Mouse (Mus musculus): Measurements from ENCODE around the gene Rcn3.

GRCm38 (mm10) chr7:45060632-45061122, 31.3 kb downstream of the Rcn3 start:
- TF ChIP-seq POLR2A (IDR thresholded peaks at IDR 0.05; ENCODE audit: insufficient read depth, low read depth, low read length) (no peak), CTCF (IDR thresholded peaks at IDR 0.05) (no peak)

All from heart, adult 2 months (tissue).